Mouse (Mus musculus) limb, embryonic 15.5 days (tissue): ENCODE results near the gene Gm21680. TPM values are rescaled to one million over a fixed set of nuclear protein-coding genes. Genes with fewer than 3 reads are reported as not detected.
"Not testable (repeated sequence)": the region's sequence is repeated elsewhere in the genome, so short reads cannot be mapped to it uniquely, and the experiment has no call there.

Experiments
- ATAC-seq: fragments of 200-750 bp; cut with Nextera tagmentation; 2 replicates; pipeline ENCODE4 v1.8.0; 2017; ENCODE audit warnings: low read depth, moderate TSS enrichment; ENCODE audit not compliant: insufficient number of reproducible peaks, low FRiP score, low TSS enrichment
- H3K27ac ChIP-seq: fragments of 300-500 bp; sonication (generic); 2 replicates; pipeline ENCODE4 v1.5.1; 2015; ENCODE audit warnings: moderate library complexity, mild to moderate bottlenecking, inconsistent platforms
- H3K27me3 ChIP-seq: fragments of 300-500 bp; sonication (generic); 2 replicates; pipeline ENCODE4 v1.6.1; 2015; ENCODE audit warnings: inconsistent platforms
- H3K36me3 ChIP-seq: fragments of 300-500 bp; sonication (generic); 2 replicates; pipeline ENCODE4 v1.6.1; 2015; ENCODE audit warnings: inconsistent platforms
- H3K4me1 ChIP-seq: fragments of 300-500 bp; sonication (generic); 2 replicates; pipeline ENCODE4 v1.6.1; 2015; ENCODE audit warnings: inconsistent platforms
- H3K4me2 ChIP-seq: fragments of 300-500 bp; sonication (generic); 2 replicates; pipeline ENCODE4 v1.6.1; 2015; ENCODE audit warnings: mild to moderate bottlenecking, inconsistent platforms
- H3K4me3 ChIP-seq: fragments of 300-500 bp; sonication (generic); 2 replicates; pipeline ENCODE4 v1.5.1; 2015; ENCODE audit warnings: mild to moderate bottlenecking, inconsistent platforms
- H3K9ac ChIP-seq: fragments of 300-500 bp; sonication (generic); 2 replicates; pipeline ENCODE4 v1.6.1; 2015; ENCODE audit warnings: inconsistent platforms
- H3K9me3 ChIP-seq: fragments of 300-500 bp; sonication (generic); 2 replicates; pipeline ENCODE4 v1.6.1; 2016; ENCODE audit warnings: inconsistent platforms
- WGBS: fragments of 180-500 bp; shearing (Covaris S2); methylation state at CpG from one replicate; pipeline ENCODE4 v1.1.7; 2015; 5-methylcytosine and 5-hydroxymethylcytosine counted together
- polyA plus RNA-seq: library from polyadenylated mRNA; unstranded; fragments of >200 nt; fragmentation: Nextera tagmentation; extraction: Ambion mirVana; gene quantifications from 2 replicates; pipeline ENCODE4 v1.2.1, GENCODE M21; 2015

Gm21680 gene
- polyA plus RNA-seq: 0.14 TPM in 1 of 2 replicates, not detected in the other

DNA sequence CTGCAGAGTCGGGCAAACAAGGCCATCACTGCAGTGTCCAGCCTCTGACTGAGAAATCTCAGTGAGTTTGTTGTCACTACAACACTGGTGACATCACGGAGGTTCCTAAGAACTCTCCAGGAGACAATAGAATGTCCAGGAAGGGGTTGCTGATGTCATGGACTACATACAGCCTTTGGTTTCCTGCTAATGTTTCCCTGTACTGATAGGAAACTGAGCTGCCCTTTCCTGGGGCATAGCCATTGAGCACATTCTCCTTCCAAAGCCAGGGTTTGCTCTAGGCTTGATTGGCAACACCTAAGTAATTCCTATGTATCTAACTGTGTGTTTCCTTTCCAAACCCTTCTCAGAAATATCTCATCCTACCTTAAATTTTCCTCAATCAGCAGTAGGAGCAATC is at the start of gene Gm21680:
Gene Gm21680 (minus strand): TSS at position 101 of the 400 bp plus-strand sequence.
- no CpG with 5 or more reads among the region's 2 CpGs for WGBS
- not testable (repeated sequence) for ATAC-seq

DNA sequence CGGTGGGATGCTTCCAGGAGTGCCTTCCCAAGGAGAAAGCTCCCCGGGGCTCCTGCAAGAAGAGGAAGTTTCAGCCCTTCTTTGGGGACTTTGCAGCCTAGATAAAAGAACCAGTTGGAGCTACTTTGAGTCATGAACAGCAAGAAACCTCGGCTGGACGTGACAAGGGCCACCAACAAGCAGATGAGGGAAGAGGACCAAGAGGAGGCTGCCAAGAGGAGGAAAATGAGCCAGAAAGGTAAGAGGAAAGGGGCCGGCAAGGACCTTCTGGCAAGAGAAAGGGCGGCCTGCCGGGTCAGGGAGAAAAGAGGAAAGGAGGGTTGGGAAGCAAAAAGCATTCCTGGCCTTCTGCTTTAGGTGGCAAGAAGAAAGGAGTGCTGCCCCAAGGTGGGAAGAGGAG is 35.2 kb upstream of the Gm21680 start:
- H3K9me3 ChIP-seq, H3K9ac ChIP-seq, H3K4me3 ChIP-seq, H3K4me2 ChIP-seq, H3K4me1 ChIP-seq, H3K36me3 ChIP-seq, H3K27ac ChIP-seq: not testable (repeated sequence)
- 0 out of 2 replicates have a peak, but pooled peaks have one; percentile 35 for ATAC-seq
- H3K27me3 ChIP-seq: peaks cover 11% of the 10 kb centered on the region
- WGBS: 59% methylated on average over 7 of the region's 7 CpGs

More for the DNA sequence above, at the start of gene Gm21680:
- not testable (repeated sequence) for H3K9ac ChIP-seq, H3K9me3 ChIP-seq, H3K4me3 ChIP-seq, H3K27me3 ChIP-seq, H3K27ac ChIP-seq, H3K4me1 ChIP-seq, H3K4me2 ChIP-seq, H3K36me3 ChIP-seq

DNA sequence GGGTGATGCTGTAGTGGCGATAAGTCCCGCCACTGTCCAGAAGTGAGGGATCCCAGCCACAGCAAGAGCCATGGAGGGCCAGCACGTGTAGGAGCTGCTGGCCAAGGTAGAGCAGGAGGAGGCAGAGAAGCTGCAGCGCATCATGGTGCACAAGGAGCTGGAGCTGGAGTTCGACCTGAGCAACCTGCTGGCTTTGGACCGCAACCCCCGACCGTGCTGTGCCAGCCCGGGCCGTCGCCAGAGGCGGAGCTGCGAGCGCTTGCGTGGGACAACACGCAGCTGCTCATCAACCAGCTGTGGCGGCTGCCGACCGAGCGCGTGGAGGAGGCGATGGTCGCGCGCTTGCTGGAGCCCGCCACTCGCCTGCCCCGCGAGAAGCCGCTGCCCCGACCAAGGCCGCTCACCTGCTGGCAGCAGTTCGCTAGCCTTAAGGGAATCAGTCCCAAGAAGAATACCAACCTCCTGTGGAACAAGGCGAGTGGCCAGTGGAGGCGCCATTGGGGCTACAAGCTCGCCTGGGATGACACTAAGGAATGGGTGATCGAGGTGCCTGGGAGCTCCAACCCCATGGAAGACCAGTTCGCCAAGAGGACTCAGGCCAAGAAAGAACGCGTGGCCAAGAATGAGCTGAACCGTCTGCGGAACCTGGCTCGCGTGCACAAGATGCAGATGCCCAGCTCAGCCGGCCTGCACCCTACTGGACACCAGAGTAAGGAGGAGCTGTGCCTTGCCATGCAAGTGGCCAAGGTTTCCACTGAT is 34.7 kb upstream of the Gm21680 start:
- Histone ChIP-seq H3K4me2 (peak overlapping the region; percentile 41), H3K4me3 (peak overlapping the region; percentile 18), H3K27me3 (peaks cover 11% of the 10 kb centered on the region)
- H3K9ac ChIP-seq, H3K4me1 ChIP-seq, H3K36me3 ChIP-seq, H3K9me3 ChIP-seq, H3K27ac ChIP-seq: not testable (repeated sequence)
- peak; percentile 78 for ATAC-seq
- WGBS: 20% methylated on average over 45 of the region's 45 CpGs

DNA sequence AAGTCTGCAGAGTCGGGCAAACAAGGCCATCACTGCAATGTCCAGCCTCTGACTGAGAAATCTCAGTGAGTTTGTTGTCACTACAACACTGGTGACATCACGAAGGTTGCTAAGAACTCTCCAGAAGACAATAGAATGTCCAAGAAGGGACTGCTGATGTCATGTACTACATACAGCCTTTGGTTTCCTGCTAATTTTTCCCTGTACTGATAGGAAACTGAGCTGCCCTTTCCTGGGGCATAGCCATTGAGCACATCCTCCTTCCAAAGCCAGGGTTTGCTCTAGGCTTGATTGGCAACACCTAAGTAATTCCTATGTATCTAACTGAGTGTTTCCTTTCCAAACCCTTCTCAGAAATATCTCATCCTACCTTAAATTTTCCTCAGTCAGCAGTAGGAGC is 32.2 kb upstream of the Gm21680 start, which contains the start of gene Gm1979:
Gene Gm1979 (minus strand): TSS at position 101 of the 400 bp plus-strand sequence.
- not testable (repeated sequence) for ATAC-seq, H3K27ac ChIP-seq, H3K36me3 ChIP-seq, H3K9ac ChIP-seq, H3K9me3 ChIP-seq, H3K4me3 ChIP-seq, H3K4me1 ChIP-seq, H3K4me2 ChIP-seq
- WGBS: 87% methylated on average over 1 of the region's 2 CpGs
- peaks cover 11% of the 10 kb centered on the region for H3K27me3 ChIP-seq

DNA sequence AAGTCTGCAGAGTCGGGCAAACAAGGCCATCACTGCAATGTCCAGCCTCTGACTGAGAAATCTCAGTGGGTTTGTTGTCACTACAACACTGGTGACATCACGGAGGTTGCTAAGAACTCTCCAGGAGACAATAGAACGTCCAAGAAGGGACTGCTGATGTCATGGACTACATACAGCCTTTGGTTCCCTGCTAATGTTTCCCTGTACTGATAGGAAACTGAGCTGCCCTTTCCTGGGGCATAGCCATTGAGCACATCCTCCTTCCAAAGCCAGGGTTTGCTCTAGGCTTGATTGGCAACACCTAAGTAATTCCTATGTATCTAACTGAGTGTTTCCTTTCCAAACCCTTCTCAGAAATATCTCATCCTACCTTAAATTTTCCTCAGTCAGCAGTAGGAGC is 16.1 kb upstream of the Gm21680 start, which contains the start of gene Gm21698:
Gene Gm21698 (minus strand): TSS at position 101 of the 400 bp plus-strand sequence.
- not testable (repeated sequence) for ATAC-seq, H3K9me3 ChIP-seq, H3K4me3 ChIP-seq, H3K4me1 ChIP-seq, H3K4me2 ChIP-seq, H3K27me3 ChIP-seq, H3K9ac ChIP-seq, H3K27ac ChIP-seq, H3K36me3 ChIP-seq
- WGBS: no CpG with 5 or more reads among the region's 3 CpGs

DNA sequence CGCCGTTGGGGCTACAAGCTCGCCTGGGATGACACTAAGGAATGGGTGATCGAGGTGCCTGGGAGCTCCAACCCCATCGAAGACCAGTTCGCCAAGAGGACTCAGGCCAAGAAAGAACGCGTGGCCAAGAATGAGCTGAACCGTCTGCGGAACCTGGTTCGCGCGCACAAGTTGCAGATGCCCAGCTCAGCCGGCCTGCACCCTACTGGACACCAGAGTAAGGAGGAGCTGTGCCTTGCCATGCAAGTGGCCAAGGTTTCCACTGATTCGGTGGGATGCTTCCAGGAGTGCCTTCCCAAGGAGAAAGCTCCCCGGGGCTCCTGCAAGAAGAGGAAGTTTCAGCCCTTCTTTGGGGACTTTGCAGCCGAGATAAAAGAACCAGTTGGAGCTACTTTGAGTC is 15.4 kb downstream of the Gm21680 start:
- H3K36me3 ChIP-seq, ATAC-seq, H3K27ac ChIP-seq, H3K27me3 ChIP-seq, H3K4me1 ChIP-seq, H3K4me3 ChIP-seq, H3K4me2 ChIP-seq, H3K9me3 ChIP-seq, H3K9ac ChIP-seq: not testable (repeated sequence)
- 60% methylated on average over 17 of the region's 17 CpGs for WGBS

DNA sequence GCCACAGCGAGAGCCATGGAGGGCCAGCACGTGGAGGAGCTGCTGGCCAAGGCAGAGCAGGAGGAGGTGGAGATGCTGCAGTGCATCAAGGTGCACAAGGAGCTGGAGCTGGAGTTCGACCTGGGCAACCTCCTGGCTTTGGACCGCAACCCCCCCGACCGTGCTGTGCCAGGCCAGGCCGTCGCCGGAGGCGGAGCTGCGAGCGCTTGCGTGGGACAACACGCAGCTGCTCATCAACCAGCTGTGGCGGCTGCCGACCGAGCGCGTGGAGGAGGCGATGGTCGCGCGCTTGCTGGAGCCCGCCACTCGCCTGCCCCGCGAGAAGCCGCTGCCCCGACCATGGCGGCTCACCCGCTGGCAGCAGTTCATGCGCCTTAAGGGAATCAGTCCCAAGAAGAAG is 15.9 kb downstream of the Gm21680 start:
- H3K9me3 ChIP-seq, H3K4me2 ChIP-seq, H3K9ac ChIP-seq, H3K27me3 ChIP-seq, H3K27ac ChIP-seq, H3K4me1 ChIP-seq, ATAC-seq, H3K4me3 ChIP-seq, H3K36me3 ChIP-seq: not testable (repeated sequence)
- WGBS: 31% methylated on average over 32 of the region's 32 CpGs

DNA sequence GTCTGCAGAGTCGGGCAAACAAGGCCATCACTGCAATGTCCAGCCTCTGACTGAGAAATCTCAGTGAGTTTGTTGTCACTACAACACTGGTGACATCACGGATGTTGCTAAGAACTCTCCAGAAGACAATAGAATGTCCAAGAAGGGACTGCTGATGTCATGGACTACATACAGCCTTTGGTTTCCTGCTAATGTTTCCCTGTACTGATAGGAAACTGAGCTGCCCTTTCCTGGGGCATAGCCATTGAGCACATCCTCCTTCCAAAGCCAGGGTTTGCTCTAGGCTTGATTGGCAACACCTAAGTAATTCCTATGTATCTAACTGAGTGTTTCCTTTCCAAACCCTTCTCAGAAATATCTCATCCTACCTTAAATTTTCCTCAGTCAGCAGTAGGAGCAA is 18.1 kb downstream of the Gm21680 start, which contains the start of gene Gm21671:
Gene Gm21671 (minus strand): TSS at position 101 of the 400 bp plus-strand sequence.
- ATAC-seq, H3K4me3 ChIP-seq: not testable (repeated sequence)
- WGBS: 78% methylated on average over 2 of the region's 2 CpGs

DNA sequence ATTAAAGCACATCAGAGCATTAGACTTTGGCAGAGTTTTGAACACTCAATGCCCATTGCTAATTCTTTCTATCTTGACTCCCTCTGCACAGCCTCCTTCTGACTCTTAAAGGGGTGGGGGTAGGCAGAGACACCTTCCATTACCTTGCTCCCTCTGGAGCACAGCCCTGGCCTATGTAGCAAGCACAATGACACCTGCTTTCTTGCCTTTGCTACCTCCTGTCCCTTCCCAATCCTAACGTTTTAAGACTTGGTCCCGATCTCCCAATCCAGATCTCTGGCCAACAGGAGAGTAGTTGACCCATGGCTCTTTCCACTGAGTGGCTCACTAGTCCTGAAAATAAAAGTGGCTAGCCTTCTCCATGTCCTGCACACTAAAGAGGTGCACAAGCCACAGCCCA is 27.1 kb downstream of the Gm21680 start:
- ATAC-seq, H3K4me2 ChIP-seq: not testable (repeated sequence)
- 78% methylated on average over 2 of the region's 2 CpGs for WGBS

More for the DNA sequence above, 18.1 kb downstream of the Gm21680 start, which contains the start of gene Gm21671:
- not testable (repeated sequence) for H3K36me3 ChIP-seq, H3K27ac ChIP-seq, H3K27me3 ChIP-seq, H3K9me3 ChIP-seq, H3K9ac ChIP-seq, H3K4me1 ChIP-seq, H3K4me2 ChIP-seq

DNA sequence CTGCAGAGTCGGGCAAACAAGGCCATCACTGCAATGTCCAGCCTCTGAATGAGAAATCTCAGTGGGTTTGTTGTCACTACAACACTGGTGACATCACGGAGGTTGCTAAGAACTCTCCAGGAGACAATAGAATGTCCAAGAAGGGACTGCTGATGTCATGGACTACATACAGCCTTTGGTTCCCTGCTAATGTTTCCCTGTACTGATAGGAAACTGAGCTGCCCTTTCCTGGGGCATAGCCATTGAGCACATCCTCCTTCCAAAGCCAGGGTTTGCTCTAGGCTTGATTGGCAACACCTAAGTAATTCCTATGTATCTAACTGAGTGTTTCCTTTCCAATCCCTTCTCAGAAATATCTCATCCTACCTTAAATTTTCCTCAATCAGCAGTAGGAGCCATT is 30.2 kb downstream of the Gm21680 start, which contains the start of gene Gm21663:
Gene Gm21663 (minus strand): TSS at position 101 of the 400 bp plus-strand sequence.
- not testable (repeated sequence) for H3K9ac ChIP-seq, H3K36me3 ChIP-seq, H3K9me3 ChIP-seq, H3K4me1 ChIP-seq, H3K27me3 ChIP-seq, ATAC-seq, H3K27ac ChIP-seq, H3K4me3 ChIP-seq, H3K4me2 ChIP-seq
- WGBS: 58% methylated on average over 2 of the region's 2 CpGs

More for the DNA sequence above, 27.1 kb downstream of the Gm21680 start:
- H3K4me3 ChIP-seq, H3K4me1 ChIP-seq, H3K27me3 ChIP-seq, H3K9ac ChIP-seq, H3K36me3 ChIP-seq, H3K27ac ChIP-seq, H3K9me3 ChIP-seq: not testable (repeated sequence)
